Mouse (Mus musculus) left cerebral cortex, adult 18-20 months (tissue): ENCODE data around the gene Snu13. TPM values are rescaled to one million over a fixed set of nuclear protein-coding genes. Genes with fewer than 3 reads are reported as not detected.

Source experiments
- DNase-seq, 2 experiments: peaks; one replicate each; pipeline ENCODE4 v3.0.0; 2021 to 2022; ENCODE audit warnings: low spot score in 2 of 2, mixed read lengths in 1 of 2
- long read RNA-seq, 2 experiments: library from polyadenylated mRNA; stranded (forward); transcript quantifications; one replicate each; pipeline ENCODE4 v2.0.0; 2021
- total RNA-seq, 2 experiments: library from RNA; stranded (reverse); gene quantifications; 2 replicates each; pipeline ENCODE4 v1.2.3; 2021

Gene Snu13
- total RNA-seq: 100 to 1,000 TPM; 117 to 125 TPM
- long read RNA-seq, experiment 1, transcript Snu13-202 (3 exons, 2,077 nt): major isoform, 183 of 189 reads
- long read RNA-seq, experiment 1, partial matches to known transcripts: 0 of 189 reads
- long read RNA-seq, experiment 1, other reads (novel, unspliced or antisense): 6 of 189 reads
- long read RNA-seq, experiment 2, transcript Snu13-202 (3 exons, 2,077 nt): major isoform, 146 of 153 reads
- long read RNA-seq, experiment 2, partial matches to known transcripts: 1 of 153 reads
- long read RNA-seq, experiment 2, other reads (novel, unspliced or antisense): 6 of 153 reads

GRCm38 (mm10) chr15:82047080-82047883 lies at the start of gene Snu13:
TSS of gene Snu13 (minus strand) at chr15:82047598.
- DNase-seq: peak; percentile 93 to 95

- DNase-seq: peak in 1 of 2 experiments; percentile 32
Observed at GRCm38 (mm10) chr15:82091061-82091460, 43.7 kb upstream of the Snu13 start.

- peak; percentile 46 to 50 for DNase-seq
Observed at GRCm38 (mm10) chr15:82087266-82087665, 39.9 kb upstream of the Snu13 start.

DNA sequence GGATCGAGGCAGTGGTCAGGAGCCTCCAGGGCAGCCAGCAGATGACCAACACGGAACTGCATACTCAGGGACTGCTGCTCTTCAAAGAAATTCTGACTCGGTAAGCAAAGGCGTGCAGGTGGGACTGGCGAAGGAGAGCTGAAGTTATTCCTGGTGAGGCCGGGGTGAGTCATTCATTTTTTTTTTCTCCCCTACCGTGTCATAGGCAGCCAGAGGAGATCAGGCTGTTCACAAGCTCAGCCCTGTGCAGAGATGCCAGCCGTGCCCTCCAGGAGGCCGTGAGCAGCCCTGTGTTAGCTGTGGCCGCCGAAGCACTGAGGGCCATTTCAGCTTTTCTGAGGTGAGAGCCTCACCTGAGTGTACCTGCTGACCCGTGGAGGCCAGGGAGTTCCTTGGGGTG lies 38.7 kb upstream of the Snu13 start:
- peak; percentile 48 to 69 for DNase-seq

DNA sequence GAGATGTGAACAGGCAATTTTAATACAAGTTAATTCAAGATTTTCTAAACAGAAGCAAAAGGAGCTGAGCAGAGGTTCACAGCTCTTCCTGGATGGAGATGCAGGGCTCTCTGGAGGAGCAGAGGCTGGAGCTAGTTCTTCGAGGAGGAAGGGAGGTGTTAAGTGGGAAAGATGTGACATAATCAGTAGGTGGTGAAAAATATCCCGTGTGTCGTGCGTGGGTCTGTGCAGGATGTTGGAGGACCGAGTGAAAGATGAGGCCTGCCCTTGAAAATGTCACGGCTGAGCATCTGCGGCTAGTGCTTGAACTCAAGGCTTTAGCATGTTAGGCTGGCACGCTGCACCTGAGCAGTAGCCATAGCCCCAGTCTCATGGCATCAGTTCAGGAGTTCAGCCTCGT lies 38.2 kb upstream of the Snu13 start:
- peak; percentile 59 to 65 for DNase-seq

- peak; percentile 73 to 85 for DNase-seq
Observed at GRCm38 (mm10) chr15:82081161-82081560, 33.8 kb upstream of the Snu13 start.

DNA sequence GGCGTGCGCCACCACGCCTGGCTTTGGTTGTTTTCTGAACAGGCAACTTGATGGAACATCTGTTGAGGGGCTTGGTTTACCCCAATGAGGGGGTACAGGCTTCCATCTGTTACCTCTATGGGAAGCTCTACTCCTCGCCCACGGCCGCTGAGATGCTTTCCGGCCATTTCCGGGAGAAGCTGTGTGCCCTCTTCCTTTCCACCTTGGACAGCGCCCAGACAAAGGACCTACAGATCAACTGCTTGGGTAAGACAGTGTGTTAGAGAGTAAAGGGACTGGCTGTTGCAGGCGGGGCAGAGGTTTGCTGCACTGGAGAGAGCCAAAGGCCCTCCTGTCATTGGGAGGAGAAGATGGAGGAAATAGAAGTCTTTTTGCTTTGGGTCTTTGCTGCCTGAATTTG lies 32.5 kb upstream of the Snu13 start:
- DNase-seq: no peak

DNA sequence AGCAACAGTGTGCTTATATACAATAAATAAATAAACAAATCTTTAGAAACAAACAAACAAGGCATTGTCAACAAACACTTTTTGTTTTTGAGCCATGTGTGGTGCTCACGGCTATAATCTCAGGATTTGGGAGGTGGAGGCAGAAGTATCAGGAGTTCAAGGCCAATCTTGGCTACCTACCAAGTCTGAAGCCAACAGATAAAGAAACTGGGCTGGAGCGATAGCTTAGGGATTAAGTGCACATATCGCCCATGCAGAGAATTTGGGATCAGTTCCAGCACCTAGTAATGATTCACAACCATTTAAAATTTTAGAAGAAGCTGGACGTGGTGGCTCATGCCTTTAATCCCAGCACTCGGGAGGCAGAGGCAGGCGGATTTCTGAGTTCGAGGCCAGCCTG lies 26.1 kb upstream of the Snu13 start:
- DNase-seq: no peak

- DNase-seq: peak in 1 of 2 experiments; percentile 34
Observed at GRCm38 (mm10) chr15:82071816-82072469, 24.5 kb upstream of the Snu13 start.

- no peak for DNase-seq
Observed at GRCm38 (mm10) chr15:82069898-82070297, 22.5 kb upstream of the Snu13 start, which contains the start of gene Mei1. TSS of gene Mei1 (plus strand) at chr15:82069996.

DNA sequence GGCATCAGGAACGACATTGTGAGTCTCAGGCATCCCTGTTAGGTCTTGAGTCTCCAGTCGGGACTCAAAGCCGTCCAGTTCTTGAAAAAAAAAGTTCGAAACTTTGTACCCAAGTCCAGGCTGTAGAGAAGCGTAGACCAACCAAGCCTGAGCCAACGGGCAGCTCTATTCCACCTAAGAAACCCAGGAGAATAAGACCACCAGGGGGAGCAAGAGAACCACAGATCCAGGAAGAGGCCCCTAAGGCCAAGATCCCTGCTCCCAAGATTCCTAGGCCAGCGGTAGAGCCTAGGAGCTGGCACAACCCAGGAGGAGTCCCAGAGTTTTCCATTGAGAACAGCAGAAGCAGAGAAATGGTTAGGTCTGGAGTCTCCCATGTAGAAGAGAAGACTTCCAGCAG lies 18.1 kb upstream of the Snu13 start:
- DNase-seq: peak; percentile 78 to 91

- DNase-seq: no peak
Observed at GRCm38 (mm10) chr15:82063909-82064308, 16.5 kb upstream of the Snu13 start.

DNA sequence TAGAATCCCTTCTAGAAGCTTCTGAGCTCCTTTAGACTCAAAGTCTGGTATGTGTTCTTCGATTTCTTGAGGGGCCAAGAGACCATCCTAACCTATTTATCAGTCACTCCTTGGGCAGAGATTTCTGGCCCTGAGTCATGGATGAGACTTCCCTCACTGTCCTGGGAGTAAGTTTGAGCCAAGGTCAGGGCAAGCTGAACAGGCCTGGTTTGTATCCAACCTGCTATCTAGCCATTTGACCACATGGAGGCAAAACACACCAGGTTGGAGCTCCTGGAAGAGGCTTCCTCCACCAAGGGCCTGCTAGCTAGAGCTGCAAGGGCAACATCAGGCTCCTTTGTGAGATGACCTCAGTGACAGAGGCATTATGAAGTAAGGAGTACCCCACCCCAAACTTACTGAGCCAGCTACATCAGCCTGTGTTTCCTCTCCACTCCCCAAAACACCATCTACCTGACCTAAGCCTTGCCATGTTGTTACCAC lies 11.4 kb upstream of the Snu13 start, which contains the start of gene 4930407I10Rik:
Gene 4930407I10Rik, plus strand, starts transcription at position 433 of the 483 bp plus-strand sequence.
- DNase-seq: no peak

DNA sequence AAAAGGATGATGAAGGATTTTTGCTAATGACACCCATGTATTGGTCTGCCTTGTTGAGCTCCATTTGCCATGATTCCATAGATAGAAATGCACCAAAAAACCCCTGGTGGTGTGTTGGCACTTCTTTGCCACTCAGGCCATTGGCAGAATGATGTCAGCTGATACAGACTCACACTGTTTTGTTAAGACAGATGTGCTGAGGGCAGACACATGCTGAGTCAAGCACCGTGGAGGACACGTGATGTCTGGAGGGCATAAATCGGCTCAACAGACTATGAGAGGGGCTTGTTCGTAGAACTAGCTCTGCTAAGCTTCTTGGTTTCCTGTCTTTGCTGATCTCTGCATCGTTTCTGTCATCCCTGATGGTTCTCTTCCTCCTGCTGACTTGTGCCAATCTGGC lies 5.1 kb upstream of the Snu13 start:
- no peak for DNase-seq

DNA sequence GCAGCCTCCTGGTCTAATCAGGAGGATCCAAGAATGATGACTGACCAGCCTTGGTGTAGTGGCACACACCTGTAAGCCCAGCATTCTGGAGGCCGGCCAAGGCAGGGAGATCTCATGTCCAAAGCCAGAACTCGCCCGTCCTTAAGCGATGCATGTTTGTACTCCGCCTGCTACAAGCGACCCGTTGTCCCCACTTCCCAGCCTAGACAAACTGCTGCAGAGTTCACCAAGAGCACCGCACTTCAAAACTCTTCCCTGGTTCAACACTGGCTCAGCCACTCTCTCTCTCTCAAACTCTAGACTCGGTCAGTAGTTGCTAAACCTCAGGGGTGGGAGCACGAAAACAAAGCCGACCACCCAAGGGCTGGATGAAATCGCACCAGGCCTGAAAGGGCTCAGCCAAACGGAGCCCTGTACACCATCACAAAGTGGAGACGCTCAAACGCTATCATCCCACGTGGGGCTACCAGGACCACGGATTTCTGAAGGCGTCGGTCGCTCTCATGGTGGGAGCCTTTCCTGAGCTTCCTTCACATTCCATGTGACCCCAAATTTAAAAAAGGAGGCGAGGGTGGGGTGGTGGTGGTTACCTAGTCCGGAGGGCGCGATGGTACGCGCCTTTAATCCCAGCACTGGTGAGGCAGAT lies 1.0 kb downstream of the Snu13 start:
- no peak for DNase-seq

DNA sequence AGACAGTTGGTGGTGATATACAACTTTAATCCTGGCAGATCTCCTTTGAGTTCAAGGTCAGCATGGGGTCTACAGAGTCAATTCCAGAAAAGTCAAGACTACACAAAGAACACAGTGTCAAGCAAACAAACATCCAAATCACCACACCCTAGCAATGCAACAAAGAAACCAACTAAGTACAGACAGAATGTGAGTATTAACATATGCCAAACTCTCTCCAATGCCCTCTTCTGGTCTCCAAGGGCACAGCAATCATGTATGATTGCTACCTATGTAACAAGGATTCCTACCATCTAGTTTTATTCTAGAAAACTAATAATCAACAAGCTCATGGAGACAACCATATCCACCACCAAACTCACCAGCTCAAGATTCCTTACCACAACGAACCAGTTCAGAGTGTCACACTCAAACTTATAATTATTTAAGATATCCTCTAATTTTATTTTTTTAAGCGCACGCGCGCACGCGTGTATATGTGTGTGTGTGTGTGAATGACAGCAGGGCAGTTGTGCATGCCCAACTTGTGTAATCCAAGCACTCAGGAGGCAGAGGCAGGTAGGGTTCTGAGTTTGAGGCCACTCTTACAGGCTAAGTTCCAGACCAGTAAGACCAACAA lies 3.1 kb downstream of the Snu13 start:
- DNase-seq: no peak

GRCm38 (mm10) chr15:82040650-82041049 lies 6.7 kb downstream of the Snu13 start:
- DNase-seq: peak; percentile 25 to 35

- DNase-seq: peak; percentile 19 to 32
Observed at GRCm38 (mm10) chr15:82035904-82036689, 11.3 kb downstream of the Snu13 start.

DNA sequence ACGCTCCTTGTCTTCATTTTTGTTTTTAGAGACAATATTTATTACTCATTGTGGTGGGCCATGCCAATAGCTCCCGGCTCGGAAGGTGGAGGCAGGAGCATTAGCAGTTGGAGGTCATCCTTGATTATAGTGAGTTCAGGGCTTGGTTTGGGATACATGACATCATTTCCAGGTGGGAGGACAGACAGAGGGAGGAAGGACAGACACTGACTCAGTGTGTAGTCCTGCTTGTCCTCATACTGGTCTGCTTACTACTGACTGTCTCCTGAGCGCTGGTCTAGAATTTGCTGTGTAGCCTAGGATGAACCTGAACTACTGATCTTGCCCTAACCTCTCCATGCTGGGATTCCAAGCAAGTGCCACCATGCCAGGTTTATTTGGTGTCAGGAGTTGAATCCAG lies 13.6 kb downstream of the Snu13 start, which contains the start of gene Desi1:
Gene Desi1, minus strand, starts transcription at position 101 of the 400 bp plus-strand sequence.
- no peak for DNase-seq

- no peak for DNase-seq
Observed at GRCm38 (mm10) chr15:82032386-82032785, 15.0 kb downstream of the Snu13 start.
